Mouse (Mus musculus) testis, postnatal 14 days (tissue): ENCODE data around the gene Prss57.

Experiments used
- DNase-seq: peaks from one replicate; pipeline ENCODE4 v3.0.0; 2021; ENCODE audit warnings: low spot score

Prss57 gene

DNA sequence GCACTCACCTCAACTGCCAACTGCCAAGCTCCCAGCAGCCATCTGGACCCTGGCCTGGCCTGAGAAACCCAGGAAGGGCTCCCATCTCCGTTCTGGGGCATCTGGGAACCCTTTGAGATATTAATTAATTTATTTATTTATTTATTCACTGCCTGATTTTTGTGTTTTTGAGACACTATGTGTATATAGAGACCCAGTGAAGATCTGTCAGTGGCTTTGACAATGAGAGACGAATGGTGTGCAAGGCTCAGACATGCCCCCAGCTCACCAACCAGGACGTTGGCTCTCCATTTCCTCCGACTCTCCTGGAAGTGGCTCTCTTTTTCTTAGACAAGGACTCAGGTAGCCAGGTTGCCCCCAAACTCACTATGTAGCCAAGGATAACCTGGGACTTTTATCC lies at the start of gene Prss57:
Prss57 (minus strand) TSS at position 101 of the 400 bp plus-strand sequence.
- no peak for DNase-seq

DNA sequence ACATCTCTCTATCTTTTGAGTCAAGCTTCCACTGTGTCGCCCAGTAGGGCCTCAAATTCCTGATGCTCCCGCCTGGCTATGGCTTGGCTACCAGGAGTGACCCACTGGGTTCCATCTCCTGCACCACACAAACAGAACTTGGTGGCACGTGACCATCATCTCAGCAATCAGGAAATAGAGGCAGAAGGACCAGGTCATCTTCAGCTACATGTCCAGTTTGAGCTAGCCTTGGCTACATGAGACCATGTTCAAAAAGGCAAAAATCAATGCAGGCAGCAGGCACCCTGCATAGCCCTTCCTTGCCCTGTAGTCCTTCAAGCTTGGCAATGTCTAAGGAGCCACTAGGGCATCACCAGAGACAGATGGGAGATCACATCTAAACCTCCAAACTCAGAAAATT lies 49.3 kb upstream of the Prss57 start:
- DNase-seq = no peak

DNA sequence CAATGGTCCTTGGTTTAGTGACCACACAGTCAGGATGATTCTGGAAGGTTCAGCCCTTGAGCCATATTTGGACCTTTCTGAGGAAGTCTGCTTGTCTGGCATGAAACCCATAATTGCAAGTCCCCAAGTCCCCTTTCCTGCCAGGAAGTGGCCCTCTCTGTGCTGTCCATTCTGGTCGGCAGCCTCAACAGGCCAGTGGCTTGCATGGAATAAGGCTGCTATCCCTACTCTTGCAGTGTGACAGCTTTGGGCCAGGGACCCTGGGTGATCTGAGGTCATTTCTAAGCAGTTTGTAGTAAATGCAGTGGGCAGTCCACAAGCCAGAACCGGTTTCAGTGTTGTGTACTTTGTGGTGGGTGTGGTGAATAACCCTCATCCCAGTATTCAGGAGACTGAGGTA lies 47.4 kb upstream of the Prss57 start:
- no peak for DNase-seq

DNA sequence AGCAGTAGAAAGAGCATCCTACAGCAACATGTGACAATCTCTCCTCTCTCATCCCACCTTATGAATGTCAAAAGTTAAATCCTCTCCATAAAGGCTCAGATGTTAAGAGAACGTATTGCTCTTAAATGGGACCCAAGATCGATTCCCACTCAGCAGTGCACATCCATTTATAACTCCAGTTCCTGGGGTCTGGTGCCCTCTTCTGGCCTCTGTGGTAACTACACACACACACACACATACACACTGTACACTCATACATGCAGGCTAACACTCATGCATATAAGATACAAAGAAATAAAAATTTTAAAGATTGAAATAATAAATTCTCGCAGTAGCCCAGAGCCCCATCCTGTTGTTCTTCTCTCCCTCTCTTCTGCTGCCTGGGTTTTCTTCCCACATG lies 46.2 kb upstream of the Prss57 start:
- DNase-seq = no peak

DNA sequence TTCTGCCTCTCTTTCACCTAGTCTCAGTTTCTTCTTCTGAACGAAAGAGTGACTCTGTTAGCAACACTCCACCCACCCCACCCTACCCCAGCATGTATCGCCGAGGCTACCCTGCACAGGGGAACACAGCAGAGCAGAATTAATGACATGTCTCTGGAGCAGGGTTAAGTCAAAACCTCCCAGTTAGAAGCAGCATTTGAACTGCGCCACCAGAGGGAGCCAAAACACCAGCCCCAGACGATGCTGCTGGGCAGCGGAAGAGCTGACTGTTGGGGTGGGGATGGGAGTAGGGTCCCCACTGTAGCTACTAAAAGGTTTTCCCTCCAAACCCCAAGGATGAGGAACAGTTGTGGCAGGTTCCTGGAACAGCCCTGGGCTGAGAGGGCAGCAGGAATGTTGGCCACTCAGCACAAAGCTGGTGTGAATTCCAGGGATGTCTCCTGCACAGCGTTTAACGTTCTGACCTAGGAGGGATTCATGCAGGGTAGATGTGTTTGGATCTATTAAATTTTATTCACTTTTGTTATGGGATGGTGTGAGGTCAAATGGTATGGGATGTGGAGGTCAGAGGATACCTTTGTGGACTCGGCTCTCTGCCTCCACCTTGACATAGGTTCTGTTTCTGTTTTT lies 44.1 kb upstream of the Prss57 start:
- DNase-seq = no peak

DNA sequence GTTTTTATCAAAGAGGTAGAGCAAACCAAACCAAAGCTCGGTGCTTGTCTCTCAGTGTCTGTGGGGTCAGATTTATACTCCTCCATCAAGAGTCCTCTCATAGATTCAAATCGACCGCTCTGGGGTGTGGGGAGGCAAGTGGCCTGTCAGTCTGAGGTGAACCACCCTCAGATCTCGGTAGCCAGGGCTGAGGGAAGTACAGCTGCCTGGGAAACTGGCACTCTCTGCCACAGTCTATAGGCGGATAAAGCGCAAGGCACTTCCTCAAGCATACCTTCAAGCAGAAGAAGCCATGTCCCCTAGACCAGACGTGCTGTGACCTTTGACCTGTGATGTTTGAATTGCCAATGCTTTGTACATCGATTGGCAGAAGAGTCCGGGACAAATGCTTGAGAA lies 42.0 kb upstream of the Prss57 start:
- DNase-seq = no peak

DNA sequence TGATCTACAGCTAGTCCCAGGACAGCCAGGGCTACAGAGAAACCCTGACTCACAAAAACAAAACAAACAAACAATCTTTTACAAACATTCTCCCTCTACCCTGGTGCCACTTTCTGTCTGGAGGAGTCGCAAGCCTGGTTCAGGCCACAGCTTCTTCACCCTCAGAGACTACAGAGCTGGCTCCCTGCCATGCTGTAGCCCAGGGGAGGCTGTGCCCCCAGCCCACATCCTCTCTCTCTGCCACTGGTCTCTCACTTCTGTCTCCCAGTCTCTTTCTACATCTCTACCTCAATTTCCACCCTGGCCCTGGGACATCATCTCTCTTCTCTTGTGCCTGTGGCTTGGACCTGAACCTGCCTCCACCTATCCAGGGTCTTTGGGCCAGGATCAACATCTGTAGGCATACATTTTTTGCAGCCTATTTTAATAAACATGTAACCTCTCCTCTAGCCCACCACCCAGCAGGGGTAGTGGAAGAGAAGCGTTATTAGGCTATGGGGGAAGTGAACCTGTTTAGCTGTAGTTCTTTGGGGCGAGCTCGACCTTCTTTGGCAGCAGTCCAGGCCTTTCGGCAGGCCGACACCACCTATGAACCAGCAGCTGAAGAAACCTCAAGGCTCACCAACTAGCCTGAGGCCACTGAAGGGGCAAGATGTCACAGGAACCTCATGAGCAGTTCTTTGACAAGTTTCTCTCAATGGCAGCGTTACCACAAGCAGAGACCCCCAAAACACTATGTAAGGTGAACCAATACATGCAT lies 41.4 kb upstream of the Prss57 start:
- DNase-seq = no peak

DNA sequence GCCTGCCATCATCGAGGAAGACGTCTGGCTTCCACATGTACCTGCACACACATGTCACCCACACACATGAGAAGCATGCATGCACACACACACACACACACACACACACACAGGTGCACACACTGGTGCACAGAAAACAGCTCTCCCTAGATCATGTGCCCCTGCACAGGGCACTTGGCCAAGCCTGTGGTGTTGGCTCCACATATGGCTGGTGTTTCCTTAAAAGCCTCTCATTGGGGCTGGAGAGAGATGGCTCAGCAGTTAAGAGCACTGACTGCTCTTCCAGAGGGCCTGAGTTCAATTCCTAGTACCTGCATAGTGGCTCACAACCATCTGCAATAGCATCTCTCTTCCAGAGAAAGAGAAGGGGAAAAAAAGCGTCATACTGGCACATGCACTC lies 40.8 kb upstream of the Prss57 start:
- DNase-seq = no peak

DNA sequence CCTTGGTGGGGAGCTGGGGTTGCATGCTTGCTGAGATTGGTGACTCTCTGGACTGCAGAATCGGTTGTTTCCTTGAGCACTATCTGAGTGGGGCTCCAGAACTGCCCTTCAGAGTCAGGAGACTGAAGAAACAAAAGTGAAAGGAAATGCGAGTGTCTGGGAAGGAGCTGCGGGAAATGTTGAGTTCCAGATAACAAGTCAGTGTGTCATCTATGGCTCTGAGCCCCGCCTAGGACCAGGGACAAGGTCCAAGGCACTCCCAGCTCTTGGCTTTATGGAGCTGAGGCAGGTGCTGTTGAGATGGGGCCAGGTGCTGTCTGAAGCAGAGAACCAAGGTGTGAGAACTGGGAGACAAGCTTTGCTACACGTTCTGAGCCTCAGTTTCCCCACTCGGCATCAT lies 33.7 kb upstream of the Prss57 start:
- DNase-seq = no peak

DNA sequence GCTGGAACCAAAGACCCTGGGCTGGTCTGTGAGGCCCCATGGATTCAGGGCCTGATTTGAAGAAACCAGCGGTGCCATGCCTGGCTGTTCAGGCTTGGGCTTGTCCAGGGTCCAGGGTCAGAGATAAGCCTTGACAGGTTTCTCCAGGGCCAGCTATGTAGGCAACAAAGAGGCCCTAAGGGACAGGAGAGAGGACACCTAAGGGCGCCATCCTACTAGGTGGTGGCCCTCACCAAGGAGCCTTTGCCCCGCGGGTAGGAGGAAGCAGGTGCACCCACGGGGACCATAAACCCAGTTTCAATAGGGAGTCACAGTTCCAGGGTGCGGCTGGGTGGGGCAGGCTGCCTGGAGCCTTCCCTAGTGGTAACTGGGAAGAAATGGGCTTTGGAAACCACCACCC lies 32.2 kb upstream of the Prss57 start:
- no peak for DNase-seq

DNA sequence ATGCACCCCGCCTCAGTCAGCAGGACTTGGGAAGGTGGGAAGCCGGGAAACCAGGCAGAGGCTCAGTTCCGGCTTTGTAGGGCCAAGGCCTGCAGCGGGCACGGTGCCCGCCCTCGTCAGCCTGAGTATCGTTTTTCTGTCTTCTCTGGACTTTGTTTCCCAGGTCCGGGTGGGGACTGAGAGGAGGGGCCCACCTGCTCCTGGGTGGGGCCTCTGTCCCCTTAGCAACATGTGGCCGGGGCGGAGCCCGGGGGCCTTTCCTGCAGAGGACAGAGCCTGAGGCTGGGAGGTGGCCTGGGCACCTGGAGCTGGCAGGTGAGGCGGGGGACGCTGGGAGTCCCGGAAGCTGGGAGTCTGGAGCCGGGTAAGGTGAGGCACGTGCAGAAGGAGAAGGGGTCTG lies 31.6 kb upstream of the Prss57 start:
- DNase-seq = no peak

DNA sequence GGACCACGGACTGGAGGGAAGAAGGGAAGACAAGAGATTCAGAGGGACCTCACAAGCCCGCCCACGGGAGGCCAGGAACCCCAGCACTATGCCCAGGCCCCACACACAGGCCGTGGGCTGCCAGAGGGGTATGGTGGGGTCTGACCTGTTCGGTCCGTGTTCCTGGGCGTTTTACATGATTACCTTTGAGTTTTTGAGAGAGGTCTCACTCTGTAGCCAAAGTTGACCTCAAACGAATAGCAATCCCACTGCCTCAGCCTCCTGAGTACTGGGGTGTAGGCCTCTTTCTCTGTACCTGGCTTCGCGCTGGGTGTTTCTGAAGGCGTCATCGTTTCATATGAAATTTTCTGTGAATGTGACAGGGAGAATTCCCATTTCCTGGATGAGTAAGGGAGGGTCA lies 31.0 kb upstream of the Prss57 start:
- no peak for DNase-seq

DNA sequence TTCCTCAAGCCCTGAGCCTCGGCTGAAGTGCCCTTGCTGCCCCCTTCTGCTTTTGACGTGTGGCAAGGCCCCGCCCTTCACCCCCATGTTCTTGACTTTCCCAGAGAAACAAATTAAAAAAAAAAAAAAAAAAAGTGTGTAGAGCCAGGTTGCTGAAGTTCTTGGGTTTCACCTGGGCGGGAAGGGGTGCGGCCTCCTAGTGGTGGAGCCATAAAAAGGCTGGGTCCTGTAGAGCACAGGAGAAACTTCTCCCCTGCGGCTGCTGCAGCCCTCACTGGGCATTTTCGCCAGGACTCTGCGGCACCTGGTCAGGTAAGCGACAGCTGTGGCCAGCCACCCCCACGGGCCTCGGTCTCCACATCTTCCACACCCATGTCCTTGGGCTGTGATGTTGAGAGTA lies 30.0 kb upstream of the Prss57 start, which contains the start of gene Misp:
Misp (plus strand) TSS at position 208 of the 400 bp plus-strand sequence.
- no peak for DNase-seq

DNA sequence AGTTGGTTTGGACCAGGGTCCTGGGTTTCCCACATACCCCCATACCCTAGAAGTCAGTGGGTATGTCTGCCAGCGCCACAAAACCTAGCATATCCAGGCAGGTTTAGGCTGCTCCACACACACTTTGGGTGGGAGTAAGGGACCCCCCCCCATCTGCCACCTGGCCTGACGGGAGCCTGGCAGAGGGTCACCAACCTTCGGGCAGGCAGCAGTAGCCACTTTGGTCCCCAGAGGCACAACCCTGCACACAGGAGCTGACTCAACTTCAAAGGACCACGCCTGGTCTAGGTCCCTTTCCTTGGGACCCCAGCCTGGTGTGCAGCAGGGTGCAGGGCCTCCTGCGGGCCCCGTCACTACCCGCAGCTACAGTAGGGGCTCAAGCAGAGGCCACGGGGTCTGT lies 29.5 kb upstream of the Prss57 start:
- no peak for DNase-seq

DNA sequence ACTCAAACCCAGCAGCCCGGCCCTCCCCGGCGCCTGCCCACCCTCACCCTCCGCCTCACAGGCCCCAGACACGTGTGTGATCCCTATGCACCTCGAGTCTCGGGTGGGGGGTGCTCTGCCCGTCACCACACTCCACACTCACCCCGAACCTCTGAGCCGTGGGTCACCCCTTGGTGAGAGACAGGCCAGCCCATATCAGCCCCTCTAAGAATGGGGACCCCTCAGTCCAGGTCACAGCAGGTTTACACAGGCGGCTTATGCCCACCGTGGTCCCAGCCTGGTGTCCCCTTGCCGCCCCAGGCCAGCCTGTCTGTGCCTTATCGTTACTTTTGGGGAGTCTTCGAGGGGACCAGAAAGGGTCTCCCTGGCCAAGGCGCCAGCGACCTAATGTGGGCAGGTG lies 28.8 kb upstream of the Prss57 start:
- no peak for DNase-seq

DNA sequence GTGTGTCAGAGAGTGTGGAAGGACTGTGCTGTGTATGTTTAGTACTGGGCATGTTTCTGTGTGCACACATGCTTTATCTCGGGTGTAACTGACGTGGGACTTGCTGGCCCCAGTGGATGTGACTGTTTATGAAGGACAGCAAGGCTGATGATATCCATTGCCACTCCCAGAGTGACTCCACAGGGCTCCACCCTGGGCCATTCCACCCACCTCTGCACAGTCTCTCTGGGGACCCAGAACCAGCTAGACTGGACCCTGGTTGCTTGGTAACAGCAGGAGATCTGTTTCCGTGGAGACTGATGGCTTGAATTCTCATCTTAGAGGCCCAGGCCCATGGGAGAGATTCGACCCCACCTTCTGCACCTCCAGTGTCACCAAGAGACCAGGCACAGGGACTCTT lies 27.5 kb upstream of the Prss57 start:
- no peak for DNase-seq

DNA sequence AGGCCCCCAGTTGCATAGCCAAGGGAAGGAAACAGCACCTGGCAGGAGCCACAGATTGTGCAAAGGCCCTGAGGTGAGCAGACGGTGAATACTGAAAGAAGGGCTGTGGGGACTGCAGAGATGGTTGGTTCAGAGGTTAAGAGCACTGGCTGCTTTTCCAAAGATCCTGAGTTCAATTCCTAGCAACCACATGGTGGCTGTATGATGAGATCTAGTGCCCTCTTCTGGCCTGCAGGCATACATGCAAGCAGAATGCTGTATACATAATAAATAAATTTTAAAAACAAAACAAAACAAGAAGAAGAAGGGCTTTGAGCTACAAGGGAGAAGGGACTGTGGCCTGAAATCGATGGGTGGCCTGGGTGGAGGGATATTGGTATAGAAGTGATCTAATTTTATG lies 26.4 kb upstream of the Prss57 start:
- no peak for DNase-seq

DNA sequence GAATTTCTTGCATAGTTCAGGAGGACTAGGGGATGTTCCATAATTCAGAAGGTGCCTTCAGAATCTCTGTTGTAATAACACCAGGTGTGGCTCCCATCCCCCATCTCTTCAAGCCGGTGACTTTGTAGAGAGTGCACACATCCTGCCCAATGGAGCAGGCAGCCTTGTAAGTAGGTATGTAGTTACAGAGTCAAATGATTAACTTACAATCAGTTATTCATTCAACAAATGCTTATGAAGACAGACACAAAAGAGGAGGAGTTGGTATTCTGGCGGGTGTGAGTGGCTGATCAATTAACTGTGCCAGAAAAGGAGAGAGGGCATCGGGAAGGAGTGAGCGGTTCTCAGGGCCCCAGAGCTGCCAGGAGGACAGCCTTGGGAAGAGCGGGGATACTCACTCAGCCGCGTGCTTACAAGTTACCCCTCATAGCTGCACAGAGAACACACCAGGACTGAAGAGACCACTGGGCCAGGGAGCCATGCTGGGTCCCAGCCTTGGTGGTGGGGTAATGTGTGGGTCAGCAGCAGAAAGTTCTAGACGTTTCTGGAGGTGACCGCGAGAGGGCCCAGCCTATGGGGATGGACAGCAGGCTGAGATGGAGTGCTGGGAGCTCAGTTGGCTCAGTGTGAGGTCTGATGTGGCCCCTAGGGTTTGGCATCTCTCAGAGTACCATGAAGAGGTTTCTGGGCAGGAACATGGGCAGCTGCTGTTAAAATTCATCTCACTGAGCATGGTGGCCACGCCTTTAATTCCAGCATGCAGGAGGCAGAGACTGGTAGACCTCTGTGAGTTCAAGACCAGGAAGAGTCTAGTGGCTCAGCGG lies 25.1 kb upstream of the Prss57 start:
- DNase-seq = no peak

DNA sequence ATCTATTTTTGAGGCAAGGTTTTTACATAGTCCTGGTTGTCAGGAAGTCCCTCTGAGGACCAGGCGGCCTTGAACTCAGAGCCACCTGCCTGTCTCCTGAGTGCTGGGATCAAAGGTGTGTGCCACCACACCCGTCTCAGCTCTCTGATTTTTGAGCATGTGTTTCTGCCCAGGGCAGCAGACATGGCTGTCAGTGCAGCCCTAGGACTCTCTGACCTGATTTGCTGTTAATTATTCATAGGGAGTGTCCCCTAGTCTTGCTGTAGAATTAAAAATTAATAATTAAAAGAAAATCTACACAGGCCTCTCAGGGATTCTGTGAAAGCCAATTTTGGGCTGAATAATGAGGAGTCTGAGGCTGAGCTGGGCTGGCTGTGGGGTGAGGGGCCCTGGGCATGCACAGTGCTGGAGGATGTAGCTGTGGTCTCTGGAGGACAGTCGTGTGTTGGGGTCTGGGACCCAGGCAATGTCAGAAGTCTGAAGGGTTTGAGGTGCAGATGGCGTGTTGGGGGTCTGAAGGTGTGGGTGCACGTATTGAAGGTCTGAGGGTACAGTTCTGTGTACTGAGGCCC lies 23.6 kb upstream of the Prss57 start:
- no peak for DNase-seq

DNA sequence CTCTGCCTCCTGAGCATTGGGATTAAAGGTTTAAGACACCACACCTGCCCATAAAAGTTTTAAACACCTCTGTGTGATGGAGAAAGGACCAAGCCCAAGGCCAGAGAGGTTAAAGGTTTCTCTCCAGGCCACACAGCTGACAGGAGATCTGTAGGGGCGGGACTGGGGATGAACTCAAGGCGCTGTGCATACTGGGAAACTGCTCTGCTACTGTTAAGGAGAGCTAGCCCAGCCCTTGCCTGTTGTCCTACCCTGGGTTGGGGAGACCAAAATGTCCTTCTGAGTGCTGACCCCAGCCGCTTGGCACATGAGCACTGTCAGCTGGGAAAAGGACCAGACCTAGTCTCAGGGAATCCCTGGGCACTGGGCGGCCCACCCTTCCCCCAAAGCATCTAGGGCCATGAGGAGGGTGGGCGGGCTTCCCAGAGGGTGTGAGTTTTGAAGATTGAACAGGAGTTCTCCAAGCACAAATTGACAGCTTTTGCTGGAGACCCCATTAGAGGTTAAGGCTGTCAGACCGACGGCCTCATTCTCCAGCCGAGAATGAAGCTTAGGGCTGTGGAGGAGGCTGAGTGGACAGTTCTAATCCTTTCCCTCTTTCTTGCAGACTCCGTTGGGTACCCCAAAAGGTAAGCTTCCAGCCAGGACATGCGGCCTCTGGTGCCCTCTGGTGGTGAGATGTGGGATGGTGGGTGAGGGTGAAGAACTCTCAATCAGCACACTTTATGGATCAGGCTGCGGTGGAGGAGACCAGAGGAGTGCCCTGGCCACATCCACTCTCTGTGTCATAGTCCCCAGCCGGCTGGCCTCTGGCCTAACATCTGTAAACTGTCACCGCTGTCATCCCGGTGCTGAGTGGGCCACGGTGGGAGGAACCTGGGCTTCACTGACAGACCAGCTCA lies 21.2 kb upstream of the Prss57 start:
- DNase-seq = peak; percentile 57

DNA sequence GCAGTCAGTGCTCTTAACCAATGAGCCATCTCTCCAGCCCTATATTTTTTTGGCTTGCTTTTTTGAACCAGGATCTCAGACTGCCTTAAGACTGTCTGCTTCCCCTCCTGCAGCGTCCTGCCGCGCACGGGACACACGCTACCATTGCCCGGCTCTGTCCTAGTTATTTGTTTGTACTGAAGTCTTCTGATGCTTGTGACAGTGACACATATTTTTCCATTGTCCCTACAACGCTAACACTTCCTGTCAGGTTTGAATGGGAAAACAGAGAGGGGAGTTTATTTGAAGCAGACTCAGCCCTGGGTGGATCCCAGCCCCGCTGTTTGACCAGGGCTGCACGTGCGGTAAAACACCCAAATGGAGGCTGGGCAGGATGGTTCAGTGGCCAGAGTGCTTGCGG lies 18.0 kb upstream of the Prss57 start:
- no peak for DNase-seq

DNA sequence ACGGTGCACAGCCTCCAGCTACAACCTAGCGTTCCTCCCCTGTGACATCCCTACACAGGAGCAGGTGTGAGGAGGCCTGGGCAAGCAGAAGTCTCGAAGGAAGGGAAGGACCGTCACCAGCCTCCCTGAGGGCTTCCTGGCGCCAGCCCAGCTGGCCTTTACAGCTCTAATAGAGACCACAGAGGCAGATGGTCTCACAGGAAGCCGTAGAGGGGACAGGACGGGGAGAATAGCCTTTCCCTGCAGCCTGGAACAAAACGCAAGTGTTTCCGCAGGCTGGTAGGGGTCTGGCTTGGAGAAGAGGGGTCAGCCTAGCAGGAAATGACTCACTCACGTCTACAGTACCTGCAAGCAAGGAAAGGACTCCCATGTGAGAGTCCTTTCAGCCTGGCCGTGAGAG lies 17.1 kb upstream of the Prss57 start:
- DNase-seq = no peak
